Mouse (Mus musculus) brain, embryonic 14.5 days (tissue): ENCODE data around the gene Hsd11b1. TPM values are rescaled to one million over a fixed set of nuclear protein-coding genes. Genes with fewer than 3 reads are reported as not detected.

Source experiments
- DNase-seq: peaks from one replicate; pipeline ENCODE4 v3.0.0-alpha.2; 2011; ENCODE audit warnings: low read depth
- CTCF ChIP-seq: fragments of 200-500 bp; IDR thresholded peaks from 2 replicates; pipeline ENCODE4 v1.5.1; 2012; ENCODE audit warnings: inconsistent platforms, mild to moderate bottlenecking, moderate library complexity, borderline replicate concordance; ENCODE audit not compliant: insufficient read depth, insufficient read length; ENCODE audit errors: extremely low read depth
- POLR2A ChIP-seq: fragments of 200-500 bp; IDR thresholded peaks from 2 replicates; pipeline ENCODE4 v1.6.1; 2012; ENCODE audit warnings: mild to moderate bottlenecking, inconsistent platforms, borderline replicate concordance; ENCODE audit not compliant: poor library complexity, insufficient read depth, insufficient read length, severe bottlenecking; ENCODE audit errors: extremely low read depth
- polyA plus RNA-seq: library from polyadenylated mRNA; depleted of rRNA; stranded (reverse); fragments of >200 nt; gene quantifications from 2 replicates; pipeline ENCODE4 v1.2.3, GENCODE M21; 2012

Hsd11b1 gene
- polyA plus RNA-seq, 1 experiment, result 0.37 TPM

DNA sequence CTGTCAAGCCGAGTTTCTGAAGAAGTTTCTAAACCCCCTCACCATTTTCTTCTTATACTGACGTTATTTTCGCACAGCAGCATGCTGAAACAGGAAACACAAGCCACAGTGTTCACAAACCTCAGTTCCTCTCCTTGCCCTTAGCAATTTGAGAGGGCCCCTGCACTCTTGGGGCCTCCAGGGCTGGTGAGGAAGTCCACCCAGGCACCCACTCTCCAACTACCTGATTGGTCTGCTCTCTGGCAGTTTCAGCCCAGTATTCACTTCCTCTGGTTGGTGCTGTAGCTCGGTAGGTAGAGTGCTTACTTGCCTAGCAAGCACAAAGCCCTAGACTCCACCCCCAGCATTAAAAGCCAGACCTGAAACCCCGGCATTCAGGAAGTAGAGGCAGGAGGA is 62.5 kb downstream of the Hsd11b1 start, which contains the start of gene Traf3ip3:
TSS of gene Traf3ip3 (minus strand) at position 321 of the 396 bp plus-strand sequence.
- TF ChIP-seq CTCF (no peak), POLR2A (no peak)
- DNase-seq, result no peak

DNA sequence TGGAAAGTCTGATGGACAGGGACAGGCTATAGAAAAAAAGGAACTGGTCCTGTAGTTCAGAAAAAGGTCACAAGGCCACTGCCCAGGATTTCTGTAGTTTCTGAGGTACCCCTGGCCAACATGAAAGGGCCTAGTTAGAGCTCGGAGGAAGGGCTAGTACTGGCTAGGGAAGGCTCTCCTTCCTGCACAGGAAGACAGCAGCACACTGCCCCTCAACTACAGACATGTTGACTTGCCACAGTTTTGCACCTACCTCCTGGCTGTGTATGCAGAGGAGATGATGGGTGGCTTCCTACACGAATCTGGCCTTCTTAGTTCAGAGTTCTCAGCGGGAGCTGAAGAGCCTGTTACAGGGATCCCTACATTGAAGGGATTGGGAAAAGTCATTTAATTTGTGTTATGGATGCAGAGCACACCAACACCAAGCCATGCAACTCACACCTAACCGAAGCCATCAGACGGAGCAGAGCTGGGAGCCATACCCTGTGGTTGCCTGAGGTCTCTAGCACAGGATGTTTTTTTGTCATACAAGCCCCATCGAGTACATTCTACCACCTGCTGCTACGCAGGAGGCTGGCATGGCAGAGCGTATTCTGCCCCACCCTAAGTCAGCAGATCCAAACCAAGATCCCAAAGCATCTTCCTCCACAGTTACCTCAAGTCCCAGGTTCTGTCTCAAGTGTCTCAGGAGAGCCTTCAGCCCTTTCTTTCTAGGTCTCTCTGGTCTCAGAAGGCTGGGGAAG is 63.1 kb downstream of the Hsd11b1 start:
- DNase-seq, result no peak
- TF ChIP-seq CTCF, result no peak
- TF ChIP-seq POLR2A, result no peak

DNA sequence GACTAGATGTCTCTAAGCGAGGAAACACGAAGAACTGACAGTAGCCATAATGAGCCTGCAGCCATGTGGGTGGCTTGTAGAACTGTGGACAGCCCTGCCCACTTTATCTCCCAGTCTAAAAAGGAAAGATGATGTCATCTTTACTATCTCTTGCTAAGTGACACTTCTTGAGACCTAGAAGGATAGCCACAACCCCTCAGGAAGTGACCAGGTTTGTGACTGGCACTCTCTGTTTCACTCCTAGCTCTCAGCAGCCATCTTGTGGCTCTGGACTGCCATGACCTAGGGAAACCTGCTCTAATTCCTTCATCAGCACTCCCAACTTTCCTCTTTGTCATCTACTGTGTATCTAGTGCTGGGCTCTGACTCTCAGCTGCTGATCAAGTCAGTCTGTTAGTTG is 65.6 kb downstream of the Hsd11b1 start:
- TF ChIP-seq CTCF (no peak), POLR2A (no peak)
- DNase-seq, result no peak

DNA sequence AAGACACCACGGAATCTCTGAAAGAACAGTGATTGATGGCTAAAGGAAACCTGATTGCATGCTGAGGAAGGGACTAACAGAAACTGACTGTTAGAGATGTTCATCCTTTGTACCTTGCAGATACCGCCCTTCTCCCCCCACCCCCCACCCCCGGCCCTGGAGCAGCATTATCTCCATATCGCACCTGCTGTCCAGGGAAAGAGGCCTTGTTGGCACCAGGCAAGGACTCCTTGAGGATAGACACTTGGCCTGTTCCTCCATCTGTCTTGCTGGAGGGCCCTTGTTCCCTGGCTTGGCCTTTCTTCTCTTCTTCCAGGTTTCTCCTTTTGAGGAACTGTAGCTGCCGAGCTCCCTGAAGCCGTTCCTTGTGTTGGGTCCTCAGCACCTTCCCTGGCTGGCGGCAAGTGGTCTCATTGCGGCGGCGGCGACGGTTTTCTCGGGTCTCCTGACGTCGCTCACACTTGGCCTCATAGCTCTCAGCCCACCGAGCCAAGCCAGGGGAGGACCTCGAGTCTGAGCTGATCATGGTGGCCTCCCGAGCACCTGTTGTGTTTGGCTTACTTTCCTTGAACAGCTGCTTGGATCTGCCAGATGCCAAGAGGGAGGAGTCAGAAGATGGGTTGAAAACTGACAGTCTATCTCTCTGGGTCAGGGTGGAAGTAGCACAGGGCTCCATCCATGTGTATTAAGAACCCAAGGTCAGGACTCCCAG is 66.2 kb downstream of the Hsd11b1 start:
- DNase-seq, result no peak
- TF ChIP-seq POLR2A (no peak), CTCF (no peak)

DNA sequence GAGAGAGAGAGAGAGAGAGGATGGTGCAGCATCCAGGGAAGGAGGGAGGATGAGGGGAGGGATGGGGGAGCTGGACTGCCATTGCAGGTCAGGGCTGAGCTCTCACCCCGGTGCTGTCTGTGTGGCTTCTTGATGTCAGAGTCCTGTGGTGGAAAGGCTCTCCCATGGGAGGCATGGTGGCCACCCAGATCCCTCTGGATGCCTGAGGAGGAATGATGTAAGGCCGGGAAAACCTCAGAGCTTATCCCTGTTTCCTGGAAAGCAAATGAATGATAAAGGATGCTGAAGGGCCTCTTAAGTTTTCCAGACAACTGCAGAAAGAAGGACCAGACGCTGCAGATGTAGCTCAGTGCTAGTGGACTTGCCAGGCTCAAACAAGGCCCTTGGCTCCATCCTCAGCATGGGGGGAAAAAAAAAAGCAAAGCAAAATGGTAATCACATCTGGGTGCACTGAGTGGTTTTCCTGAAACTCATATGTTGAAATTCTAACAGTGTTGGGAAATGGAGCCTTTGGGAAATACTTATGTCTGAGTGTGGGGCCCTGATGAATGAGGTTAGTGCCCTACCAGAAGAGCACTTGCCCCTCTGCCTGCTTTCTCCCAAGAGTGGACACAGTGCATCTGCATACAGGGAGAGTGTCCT is 68.6 kb downstream of the Hsd11b1 start:
- TF ChIP-seq POLR2A (no peak), CTCF (no peak)
- no peak for DNase-seq

DNA sequence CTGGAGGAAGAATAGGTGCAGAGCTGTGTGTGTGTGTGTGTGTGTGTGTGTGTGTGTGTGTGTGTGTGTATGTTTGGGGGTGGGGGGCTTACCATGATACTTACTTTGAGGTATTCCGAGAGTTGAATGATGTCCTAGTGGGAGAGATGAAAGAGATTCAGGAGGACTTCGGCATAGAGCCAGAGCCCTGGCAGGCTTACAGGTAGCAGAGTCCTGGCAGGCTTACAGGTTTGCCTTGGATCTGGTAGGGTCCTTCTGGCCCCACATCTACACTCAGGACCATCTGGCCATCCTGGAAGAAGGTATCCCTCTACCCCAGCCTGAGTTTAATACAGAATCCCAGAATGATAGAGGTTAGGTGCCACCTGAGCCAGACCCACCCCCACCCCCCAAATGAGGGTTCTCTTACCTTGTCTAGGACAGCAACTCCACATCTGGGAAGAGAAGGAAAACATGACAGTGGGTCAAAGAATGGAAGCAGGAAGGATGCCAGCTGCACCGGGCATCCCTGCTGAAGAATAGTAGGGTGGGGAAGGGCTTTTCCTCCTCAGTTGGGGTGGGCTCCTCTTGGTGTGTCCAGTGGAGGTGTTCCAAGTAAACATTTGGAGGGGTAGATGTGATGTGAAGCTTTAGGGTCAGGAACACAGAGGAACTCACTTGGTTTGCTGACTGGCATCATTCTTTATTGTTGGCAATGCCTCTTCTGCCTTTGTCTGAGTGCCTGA is 69.3 kb downstream of the Hsd11b1 start:
- TF ChIP-seq CTCF (no peak), POLR2A (no peak)
- DNase-seq, result no peak

DNA sequence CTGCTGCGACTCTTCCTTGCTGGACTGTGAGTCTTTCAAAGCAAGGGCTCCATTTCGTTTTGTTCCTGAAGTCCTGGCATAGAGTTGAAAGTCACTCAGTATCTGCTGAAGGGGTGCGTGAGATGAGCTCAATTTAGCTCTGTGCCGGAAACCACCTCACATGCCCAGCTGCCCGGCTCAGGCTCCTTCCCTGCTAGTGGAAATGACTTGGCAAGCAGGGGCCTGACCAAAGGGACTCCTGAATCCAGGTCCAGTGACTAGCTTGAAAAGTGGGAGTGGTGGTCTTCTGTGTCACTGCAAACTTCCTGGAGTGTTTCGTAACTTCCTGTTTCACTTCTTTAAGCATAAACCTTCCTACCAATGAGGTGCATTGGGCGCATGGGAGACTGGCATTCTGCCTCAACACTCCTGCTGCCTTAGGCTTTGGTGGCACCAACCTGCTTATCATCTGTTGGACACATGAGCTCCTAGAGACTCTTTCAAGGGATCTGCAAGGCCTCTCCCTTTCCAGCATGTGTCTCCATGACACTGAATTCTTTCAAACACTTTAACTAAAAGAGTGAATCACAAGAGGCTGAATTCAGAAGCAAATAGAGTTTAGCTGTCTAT is 72.1 kb downstream of the Hsd11b1 start:
- no peak for TF ChIP-seq POLR2A
- TF ChIP-seq CTCF, result no peak
- no peak for DNase-seq

DNA sequence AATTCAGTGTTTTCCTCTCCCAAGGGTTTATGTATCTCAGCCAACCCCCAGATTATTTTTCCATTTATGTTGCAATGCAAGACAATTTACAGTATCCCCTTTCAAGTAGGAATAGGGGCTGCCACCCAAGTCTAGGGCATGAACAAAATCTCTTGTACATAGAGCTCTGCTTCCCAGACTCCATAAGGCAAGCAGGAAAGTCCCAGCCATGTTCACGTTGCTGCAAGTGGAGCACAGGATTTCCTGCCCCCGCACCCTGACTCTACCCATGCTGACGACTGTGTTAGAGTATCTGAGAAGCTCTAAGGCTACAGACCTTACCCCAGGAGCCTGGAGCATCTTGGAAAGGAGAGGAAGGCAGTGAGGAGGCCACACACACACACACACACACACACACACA is 74.1 kb downstream of the Hsd11b1 start:
- DNase-seq, result peak; percentile 18
- TF ChIP-seq CTCF (no peak), POLR2A (no peak)

DNA sequence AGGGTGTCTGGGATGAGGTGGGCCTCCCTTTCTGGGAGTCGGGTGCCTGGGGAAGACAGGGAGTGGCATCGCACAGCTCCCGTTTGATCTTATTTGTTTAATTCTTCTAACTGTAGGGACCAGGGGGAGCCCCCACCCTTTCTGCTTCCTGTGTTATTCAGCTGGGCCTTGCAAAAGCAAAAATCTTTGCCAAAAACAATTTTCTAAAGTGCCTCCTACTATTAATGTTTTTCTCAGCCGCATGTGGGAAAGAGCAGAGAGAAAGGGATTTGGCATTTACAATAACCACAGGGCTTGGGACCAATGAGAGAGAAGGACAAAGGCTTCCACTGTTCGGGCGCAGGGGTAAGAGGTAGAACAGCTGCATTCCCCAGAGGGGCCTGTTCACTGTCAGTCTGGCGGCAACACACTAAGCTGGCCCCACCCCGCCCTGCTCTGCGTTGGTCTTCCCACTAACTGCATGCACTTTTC is 74.7 kb downstream of the Hsd11b1 start:
- no peak for TF ChIP-seq CTCF
- DNase-seq, result peak; percentile 89

DNA sequence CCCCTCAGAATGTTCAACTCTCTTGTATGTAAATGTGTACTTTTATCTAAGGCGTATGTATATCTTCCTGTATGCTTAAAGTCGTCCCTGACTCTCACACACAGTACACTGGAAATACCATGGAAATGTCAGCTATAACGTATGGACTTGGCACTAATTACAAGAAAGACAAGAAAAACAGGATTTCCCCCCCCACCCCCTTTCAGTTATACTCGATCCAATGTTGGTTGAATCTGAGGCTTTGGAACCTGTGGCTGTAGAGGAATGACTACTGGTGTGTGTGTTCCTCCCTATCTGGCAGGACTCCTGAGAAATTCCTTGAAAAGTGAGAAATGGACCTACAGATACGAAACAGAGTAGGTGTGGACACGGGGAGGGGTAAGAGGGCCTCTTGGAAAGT is 75.6 kb downstream of the Hsd11b1 start:
- no peak for TF ChIP-seq CTCF
- no peak for TF ChIP-seq POLR2A
- DNase-seq, result no peak
